10 mouse cellular contexts compared by ENCODE assay signal in genomic region chr1:106526751-106527150, GRCm38 (mm10).
A peak's percentile ranks its signal among the peaks of the same experiment; 100 is the strongest.
DNase-seq lines count a peak whose midpoint lies in the region; ATAC-seq and TF ChIP-seq lines count a peak whose summit lies in the region.
"Had no signal": no experiment of that assay in that cellular context is flagged by ENCODE, and none has a peak within 500 bp of the region (broad histone marks: within the 10 kb centered on the region; RNA-seq: fewer than 3 reads in every experiment).

No protein-coding gene starts in this region.

- DNase-seq in kidney, adult 2 months, result peak; percentile 54
- peak; percentile 75 for DNase-seq in adrenal gland, adult 2 months
- DNase-seq in hindbrain, embryonic 14.5 days (ENCODE audit: low spot score), result no peak
- no peak for DNase-seq in T-cell, adult 2 months (ENCODE audit: low spot score)

- no peak overlapping the region for H3K4me2 ChIP-seq in kidney, embryonic 14.5 days (replicated peaks; ENCODE audit: low read depth, low read length)
- H3K4me2 ChIP-seq in lung, embryonic 16.5 days (ENCODE audit: low read depth, low read length), result no peak overlapping the region
- no peak overlapping the region for H3K4me2 ChIP-seq in midbrain, embryonic 16.5 days (ENCODE audit: low read length)
- no peak overlapping the region for H3K4me2 ChIP-seq in hindbrain, embryonic 14.5 days (replicated peaks)
- H3K4me2 ChIP-seq: embryonic facial prominence, embryonic 13.5 days had no signal

- no peaks in the 10 kb centered on the region for H3K9me3 ChIP-seq in kidney, embryonic 14.5 days (ENCODE audit: control insufficient read depth, low read length)
- no peaks in the 10 kb centered on the region for H3K9me3 ChIP-seq in lung, embryonic 16.5 days (ENCODE audit: control insufficient read depth, low read length)
- no peaks in the 10 kb centered on the region for H3K9me3 ChIP-seq in midbrain, embryonic 16.5 days (replicated peaks; ENCODE audit: control insufficient read depth, low read length, poor library complexity, severe bottlenecking)
- H3K9me3 ChIP-seq in hindbrain, embryonic 14.5 days (ENCODE audit: control insufficient read depth, low read length), result no peaks in the 10 kb centered on the region
- H3K9me3 ChIP-seq: embryonic facial prominence, embryonic 13.5 days had no signal

- H3K27ac ChIP-seq in kidney, adult 2 months (ENCODE audit: insufficient read depth, low read depth, low read length), result no peak overlapping the region
- no peak overlapping the region for H3K27ac ChIP-seq in kidney, embryonic 14.5 days (ENCODE audit: low read depth, low read length)
- peak overlapping the region; percentile 38; the same call in 1 of the 2 replicates for H3K27ac ChIP-seq in lung, embryonic 16.5 days (ENCODE audit: low read length)
- H3K27ac ChIP-seq in midbrain, embryonic 16.5 days (ENCODE audit: low read length), result no peak overlapping the region
- H3K27ac ChIP-seq in hindbrain, embryonic 14.5 days, result no peak overlapping the region
- H3K27ac ChIP-seq: embryonic facial prominence, embryonic 13.5 days had no signal

- no peak overlapping the region for H3K9ac ChIP-seq in kidney, embryonic 14.5 days (ENCODE audit: low read depth, low read length)
- no peak overlapping the region for H3K9ac ChIP-seq in lung, embryonic 16.5 days (ENCODE audit: low read length)
- no peak overlapping the region for H3K9ac ChIP-seq in midbrain, embryonic 16.5 days (ENCODE audit: low read depth, low read length)
- no peak overlapping the region for H3K9ac ChIP-seq in hindbrain, embryonic 14.5 days
- H3K9ac ChIP-seq: embryonic facial prominence, embryonic 13.5 days had no signal

- H3K4me1 ChIP-seq in kidney, adult 2 months (ENCODE audit: control insufficient read depth, insufficient read depth, low read length), result no peaks in the 10 kb centered on the region
- H3K4me1 ChIP-seq in kidney, embryonic 14.5 days (ENCODE audit: control insufficient read depth, insufficient read depth, low read length), result no peaks in the 10 kb centered on the region
- H3K4me1 ChIP-seq in lung, embryonic 16.5 days (replicated peaks; ENCODE audit: control insufficient read depth, insufficient read depth, low read length), result peaks cover 6% of the 10 kb centered on the region; the same call in 1 of the 2 replicates
- H3K4me1 ChIP-seq in midbrain, embryonic 16.5 days (ENCODE audit: control insufficient read depth, insufficient read depth, low read length), result no peaks in the 10 kb centered on the region
- no peaks in the 10 kb centered on the region for H3K4me1 ChIP-seq in hindbrain, embryonic 14.5 days (replicated peaks; ENCODE audit: control insufficient read depth, insufficient read depth, low read length)
- H3K4me1 ChIP-seq: embryonic facial prominence, embryonic 13.5 days had no signal

- TF ChIP-seq CTCF in kidney, adult 2 months (conservative IDR thresholded peaks at IDR 0.05; ENCODE audit: insufficient read depth, insufficient read length, low read depth, low read length), result no peak

- ATAC-seq in kidney, embryonic 14.5 days (ENCODE audit: low FRiP score, low TSS enrichment), result no peak
- ATAC-seq in granulocyte monocyte progenitor cell, adult 5-6 weeks (replicated peaks; ENCODE audit: poor library complexity, severe bottlenecking), result peak; percentile 88
- peak; percentile 77 for ATAC-seq in lung, embryonic 16.5 days (ENCODE audit: low read depth)
- no peak for ATAC-seq in midbrain, embryonic 16.5 days
- ATAC-seq in hindbrain, embryonic 14.5 days (ENCODE audit: low FRiP score), result no peak

- H3K36me3 ChIP-seq in kidney, adult 2 months (ENCODE audit: control insufficient read depth, insufficient read depth, low read length), result no peaks in the 10 kb centered on the region
- H3K36me3 ChIP-seq in kidney, embryonic 14.5 days (ENCODE audit: control insufficient read depth, insufficient read depth, low read length), result no peaks in the 10 kb centered on the region
- H3K36me3 ChIP-seq in lung, embryonic 16.5 days (ENCODE audit: control insufficient read depth, insufficient read depth, low read length), result no peaks in the 10 kb centered on the region
- H3K36me3 ChIP-seq in midbrain, embryonic 16.5 days (ENCODE audit: control insufficient read depth, insufficient read depth, low read length), result no peaks in the 10 kb centered on the region
- no peaks in the 10 kb centered on the region for H3K36me3 ChIP-seq in hindbrain, embryonic 14.5 days (replicated peaks; ENCODE audit: control insufficient read depth, insufficient read depth)
- H3K36me3 ChIP-seq: embryonic facial prominence, embryonic 13.5 days had no signal

- 69% methylated on average over 7 of the region's 7 CpGs for WGBS in kidney, adult 2 months
- WGBS in kidney, embryonic 14.5 days, result 84% methylated on average over 7 of the region's 7 CpGs
- WGBS in lung, embryonic 16.5 days, result 39% methylated on average over 7 of the region's 7 CpGs
- 84% methylated on average over 7 of the region's 7 CpGs for WGBS in midbrain, embryonic 16.5 days
- 82% methylated on average over 7 of the region's 7 CpGs for WGBS in hindbrain, embryonic 14.5 days

- no peaks in the 10 kb centered on the region for H3K27me3 ChIP-seq in kidney, adult 2 months (replicated peaks; ENCODE audit: control insufficient read depth, insufficient read depth, low read length)
- H3K27me3 ChIP-seq in kidney, embryonic 14.5 days (ENCODE audit: control insufficient read depth, insufficient read depth, low read length), result no peaks in the 10 kb centered on the region
- H3K27me3 ChIP-seq in lung, embryonic 16.5 days (ENCODE audit: control insufficient read depth, insufficient read depth, low read depth, low read length), result no peaks in the 10 kb centered on the region
- no peaks in the 10 kb centered on the region for H3K27me3 ChIP-seq in midbrain, embryonic 16.5 days (ENCODE audit: control insufficient read depth, insufficient read depth, low read depth, low read length)
- no peaks in the 10 kb centered on the region for H3K27me3 ChIP-seq in hindbrain, embryonic 14.5 days (ENCODE audit: control insufficient read depth, insufficient read depth, low read length)
- H3K27me3 ChIP-seq: embryonic facial prominence, embryonic 13.5 days; Patski had no signal

- no peak for TF ChIP-seq POLR2A in kidney, adult 2 months (IDR thresholded peaks at IDR 0.05; ENCODE audit: low read depth, low read length)

- H3K4me3 ChIP-seq in kidney, adult 2 months (ENCODE audit: insufficient read depth, low read depth, low read length), result no peak overlapping the region
- H3K4me3 ChIP-seq in kidney, embryonic 14.5 days (ENCODE audit: low read length), result no peak overlapping the region
- no peak overlapping the region for H3K4me3 ChIP-seq in lung, embryonic 16.5 days (ENCODE audit: low read length)
- H3K4me3 ChIP-seq in midbrain, embryonic 16.5 days (ENCODE audit: low read depth, low read length), result no peak overlapping the region
- H3K4me3 ChIP-seq in hindbrain, embryonic 14.5 days (replicated peaks; ENCODE audit: low read length), result no peak overlapping the region
- H3K4me3 ChIP-seq: embryonic facial prominence, embryonic 13.5 days had no signal

Comparison
In these comparisons a context has a peak if more than half of its experiments do, and no peak if none do; other contexts are left out.
1. DNase-seq: peak in kidney, adult 2 months (single experiment) and adrenal gland, adult 2 months (single experiment); none in hindbrain, embryonic 14.5 days (single experiment) and T-cell, adult 2 months (single experiment).
2. ATAC-seq: peak in granulocyte monocyte progenitor cell, adult 5-6 weeks (single experiment) and lung, embryonic 16.5 days (single experiment); none in kidney, embryonic 14.5 days (single experiment), midbrain, embryonic 16.5 days (single experiment) and hindbrain, embryonic 14.5 days (single experiment).